Mouse (Mus musculus) NIH3T3 (cell line): ENCODE data around the gene Smim14.
A peak's percentile ranks its signal among the peaks of the same experiment; 100 is the strongest.
"Not testable (repeated sequence)": the region's sequence is repeated elsewhere in the genome, so short reads cannot be mapped to it uniquely, and the experiment has no call there.

Experiments used
- DNase-seq: peaks from one replicate; pipeline ENCODE4 v3.0.0-alpha.2; 2012; ENCODE audit warnings: low read depth

Gene Smim14

DNA sequence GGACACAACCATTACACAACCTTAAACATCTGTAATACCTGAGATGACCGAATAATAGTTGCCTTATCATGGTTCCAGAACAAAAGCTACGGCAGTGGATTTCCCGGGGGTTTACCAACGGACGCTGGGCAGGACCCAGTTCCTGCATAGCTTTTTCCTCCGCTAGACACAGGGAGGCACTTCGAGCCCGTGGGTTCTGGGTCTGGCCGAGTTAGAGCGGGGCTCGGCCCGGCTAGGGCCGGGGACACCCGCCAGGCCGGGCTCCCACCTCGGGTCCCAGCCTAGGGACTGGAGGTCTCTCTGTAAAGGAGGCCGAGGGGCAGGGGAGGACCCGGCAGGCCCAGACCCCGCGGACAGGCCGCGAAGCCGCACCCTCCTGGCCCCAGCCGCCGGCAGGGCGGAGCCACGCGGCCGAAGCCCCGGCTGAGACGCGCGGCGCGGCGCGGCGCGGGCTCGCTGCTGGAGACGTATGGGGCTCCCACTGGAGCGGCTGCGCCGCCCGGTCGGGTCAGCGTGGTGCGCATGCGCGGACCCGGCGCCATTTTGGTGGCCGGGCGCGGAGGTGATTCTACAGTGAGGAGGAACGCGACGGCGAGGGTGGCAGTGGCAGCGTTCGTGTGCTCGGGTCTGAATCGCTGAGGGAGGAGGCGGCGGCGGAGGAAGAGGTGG lies at the start of gene Smim14, which contains the start of gene Ube2k:
Smim14 (minus strand) TSS at position 434 of the 669 bp plus-strand sequence.
Ube2k (plus strand) TSS at position 483 of the 669 bp plus-strand sequence.
- DNase-seq, result peak; percentile 98

DNA sequence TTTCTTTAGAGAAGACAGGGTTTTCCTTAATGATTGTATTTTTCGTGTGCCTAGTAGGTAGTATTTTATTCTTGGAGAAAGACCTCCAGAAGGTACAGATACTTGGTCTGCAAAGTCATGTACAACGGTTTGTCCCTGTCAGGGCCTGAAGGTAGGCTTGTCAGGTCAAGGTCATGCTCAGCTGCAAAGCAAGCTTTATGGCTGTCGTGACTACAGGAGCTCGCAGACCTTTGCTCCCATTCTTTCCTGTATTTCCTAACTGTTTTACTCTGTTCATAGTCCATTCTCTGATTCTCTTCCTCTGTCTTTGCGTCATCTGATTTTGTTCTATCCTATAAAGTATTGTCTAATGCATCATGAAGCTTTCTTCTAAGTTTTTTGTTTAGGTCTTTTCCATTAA lies 49.3 kb upstream of the Smim14 start:
- no peak for DNase-seq

DNA sequence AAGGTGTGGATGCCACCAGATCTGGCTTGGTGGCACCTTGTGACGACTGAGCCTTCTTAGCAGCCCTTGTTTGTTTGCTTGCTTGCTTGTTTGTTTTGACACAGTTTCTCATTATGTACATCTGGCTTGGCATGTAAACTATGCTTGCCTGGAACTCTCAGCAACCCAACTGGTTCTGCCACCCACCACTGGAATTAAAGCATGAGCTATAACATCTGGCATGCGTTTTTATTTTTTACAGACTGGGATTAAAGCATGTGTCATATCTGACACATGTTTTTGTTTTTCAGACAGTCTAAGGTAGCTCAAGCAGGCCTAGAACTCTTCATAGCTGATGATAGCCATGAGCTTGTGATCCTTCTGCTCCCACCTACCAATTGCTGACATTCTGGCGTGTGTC lies 41.6 kb upstream of the Smim14 start:
- DNase-seq, result peak; percentile 56

DNA sequence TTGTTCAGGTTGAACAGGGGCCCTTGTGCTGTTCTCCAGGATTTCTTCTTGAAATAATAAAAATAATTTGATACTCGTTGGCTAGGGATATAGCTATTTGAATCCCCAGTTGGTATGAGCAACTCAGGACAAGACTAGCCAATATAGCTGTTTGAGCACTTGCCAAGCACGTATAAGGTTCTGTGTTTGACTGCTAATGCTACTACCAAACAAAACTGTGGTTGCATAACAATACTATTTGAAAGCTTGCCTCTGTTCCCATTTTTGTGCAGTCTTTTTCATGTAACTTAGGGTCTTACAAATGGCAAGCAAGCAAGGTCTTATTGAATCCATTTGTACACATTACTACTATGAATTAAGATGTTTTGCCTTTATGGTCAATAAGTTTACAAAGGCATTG lies 38.9 kb upstream of the Smim14 start:
- DNase-seq, result peak; percentile 37

DNA sequence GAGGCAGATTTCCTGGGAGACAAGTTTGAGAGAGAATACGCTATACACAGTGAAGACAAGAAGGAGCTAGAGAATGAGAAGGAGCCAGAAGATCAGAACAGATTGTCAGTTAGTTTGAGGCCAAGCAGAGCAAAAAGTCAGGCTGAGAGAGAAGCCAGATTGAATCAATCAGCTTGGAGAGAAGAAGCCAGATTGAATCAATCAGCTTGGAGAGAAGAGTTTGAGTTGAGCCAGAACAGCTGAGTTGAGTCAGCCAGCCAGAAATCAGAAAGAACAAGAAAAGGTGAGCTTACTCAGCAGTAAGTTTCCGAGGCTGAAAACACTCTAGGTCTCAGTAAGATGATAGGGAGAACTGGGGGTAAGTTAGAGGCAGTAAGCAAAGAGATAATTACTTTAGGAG lies 37.9 kb upstream of the Smim14 start:
- DNase-seq, result peak; percentile 60

DNA sequence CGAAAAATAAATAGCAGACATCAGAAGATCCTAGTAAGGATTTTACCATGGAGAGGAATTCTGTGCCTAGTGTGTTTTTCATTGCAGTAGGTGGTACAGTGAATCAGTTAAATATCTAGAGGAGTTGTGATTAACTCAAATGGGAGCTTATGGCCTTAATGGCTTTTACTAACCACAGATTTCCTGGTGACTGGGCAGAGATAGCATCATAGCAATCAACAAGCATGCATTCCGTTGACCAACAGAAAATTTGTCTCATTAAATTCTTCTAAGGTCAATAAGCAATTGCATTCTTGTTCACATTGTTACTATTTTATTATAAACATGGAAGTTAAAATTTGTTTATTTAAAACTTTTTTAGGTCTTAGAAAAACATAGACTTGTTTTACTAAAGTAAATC lies 28.5 kb upstream of the Smim14 start:
- DNase-seq, result no peak

DNA sequence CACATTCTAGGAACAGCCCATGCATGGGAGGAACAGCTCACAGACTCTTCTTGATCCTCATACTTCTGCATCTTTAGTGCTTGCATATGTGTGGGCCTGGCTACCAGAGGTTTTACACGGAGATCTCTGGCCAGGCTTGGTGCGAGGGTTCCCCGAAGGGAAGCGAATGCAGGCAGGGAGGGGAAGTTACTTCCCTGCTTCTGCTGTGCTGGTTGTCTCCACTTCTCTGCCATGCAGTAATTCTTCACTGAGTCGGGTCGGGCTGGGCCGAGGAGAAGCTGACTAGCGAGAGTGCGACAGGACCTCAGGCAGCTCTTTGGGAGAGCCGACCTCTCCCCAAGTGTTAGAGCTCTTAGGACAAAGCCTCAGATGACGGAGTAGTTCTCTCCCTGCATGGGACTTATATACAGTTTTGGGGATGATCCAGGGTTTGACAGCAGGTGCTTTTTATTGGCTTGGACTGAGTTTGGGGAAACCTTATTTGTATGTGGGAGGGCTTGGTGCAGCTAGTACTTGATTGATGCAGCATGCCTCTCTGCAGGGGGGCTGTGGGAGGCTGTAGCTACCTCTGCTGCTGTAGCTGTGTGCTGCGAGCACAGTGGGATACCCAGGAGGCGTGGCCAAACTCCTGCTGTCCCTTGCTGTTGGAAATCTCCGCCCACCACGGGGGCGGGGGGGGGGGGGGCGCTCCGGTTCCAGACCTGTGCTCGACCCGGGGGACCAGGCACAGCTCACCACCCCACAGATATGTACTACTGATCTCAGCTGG lies 24.3 kb upstream of the Smim14 start:
- DNase-seq, result no peak

DNA sequence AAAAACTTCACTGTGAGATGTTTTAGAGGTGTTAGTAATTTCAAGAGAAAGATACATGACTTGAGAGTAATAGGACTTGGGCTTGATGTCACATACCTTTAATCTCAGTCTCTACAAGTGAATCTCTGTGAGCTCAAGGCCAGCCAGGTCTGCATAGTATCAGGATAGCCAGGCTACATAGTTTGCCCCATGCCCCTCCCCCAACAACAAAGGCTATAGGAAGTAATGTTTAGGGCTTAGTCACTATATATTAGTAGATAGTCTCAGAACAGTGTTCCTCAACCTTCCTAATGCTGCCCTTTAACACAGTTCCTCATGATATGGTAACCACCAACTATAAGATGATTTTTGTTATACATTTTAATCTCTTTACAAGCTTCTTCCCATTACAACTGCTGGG lies 20.1 kb upstream of the Smim14 start:
- DNase-seq, result no peak

DNA sequence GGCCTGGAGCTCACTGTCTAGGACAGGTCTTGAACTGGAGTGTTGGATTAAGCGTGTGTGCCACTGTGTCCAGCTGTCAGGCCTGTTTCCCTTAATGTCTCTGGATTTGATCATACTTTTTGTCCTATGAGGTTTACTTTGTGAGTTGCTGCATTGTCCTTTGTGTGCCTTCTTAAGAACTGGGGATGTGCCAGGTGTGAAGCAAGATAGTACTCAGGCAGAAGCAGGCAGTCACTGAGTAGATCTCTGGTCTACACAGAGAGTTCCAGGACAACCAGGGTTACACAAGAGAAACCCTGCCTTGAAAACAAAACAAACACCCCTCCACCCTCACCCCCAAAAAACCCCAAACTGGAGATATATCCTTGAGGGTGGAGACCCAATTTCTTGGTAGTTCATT lies 12.7 kb upstream of the Smim14 start:
- DNase-seq, result peak; percentile 24

DNA sequence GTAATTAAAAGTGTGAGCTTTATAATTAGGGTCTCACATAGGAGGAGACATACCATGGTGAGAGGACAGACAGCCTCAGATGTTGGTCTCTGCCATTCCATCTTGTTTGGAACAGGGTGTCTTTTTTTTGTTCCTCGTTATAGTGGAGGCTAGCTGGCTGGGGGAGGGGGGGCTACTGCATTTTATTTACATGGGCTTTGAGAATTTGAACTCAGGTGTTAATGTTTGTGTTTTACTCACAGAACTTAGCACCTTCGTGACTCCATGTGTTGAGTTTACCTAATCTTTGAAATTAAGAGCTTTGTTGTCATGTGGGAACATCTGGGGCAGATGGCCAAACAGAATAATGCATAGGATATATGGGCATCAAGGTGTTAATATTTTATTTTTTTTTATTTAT lies 7.6 kb upstream of the Smim14 start:
- no peak for DNase-seq

DNA sequence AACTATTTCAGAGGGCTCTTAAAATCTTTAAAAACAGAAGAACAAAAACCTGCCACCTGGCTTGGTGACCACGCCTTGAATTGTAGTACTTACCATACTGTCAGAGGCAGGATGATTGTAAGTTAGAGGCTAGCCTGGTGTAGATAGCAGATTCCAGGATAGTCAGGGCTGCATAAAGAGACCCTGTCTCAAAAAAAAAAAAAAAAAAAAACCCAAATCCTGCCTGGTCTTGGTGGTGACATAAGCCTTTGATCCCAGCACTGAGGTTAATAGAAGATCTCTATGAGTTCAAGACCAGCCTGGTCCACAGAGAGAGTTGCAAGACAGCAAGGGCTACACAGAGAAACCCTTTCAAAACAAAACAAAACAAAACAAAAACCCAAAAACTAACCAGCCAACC lies 6.5 kb upstream of the Smim14 start:
- DNase-seq, result no peak

DNA sequence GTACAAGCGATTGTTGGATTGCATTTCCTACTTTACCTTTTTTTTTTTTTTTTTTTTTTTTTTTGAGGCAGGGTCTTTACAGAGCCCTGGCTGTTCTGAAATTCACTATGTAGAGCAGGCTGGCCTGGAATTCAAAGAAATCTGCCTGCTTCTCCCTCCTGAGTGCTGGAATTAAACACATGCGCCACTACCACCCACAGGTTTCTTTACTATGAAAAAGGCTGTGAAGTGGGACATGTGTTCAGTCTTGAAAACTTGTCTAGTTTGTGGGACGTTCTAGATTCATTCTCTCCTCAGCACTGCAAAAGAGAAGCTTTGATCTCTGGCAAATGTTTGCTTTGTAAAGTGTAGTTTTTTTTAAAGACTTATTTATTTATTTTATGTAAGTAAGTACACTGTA lies 4.9 kb upstream of the Smim14 start:
- DNase-seq, result no peak

DNA sequence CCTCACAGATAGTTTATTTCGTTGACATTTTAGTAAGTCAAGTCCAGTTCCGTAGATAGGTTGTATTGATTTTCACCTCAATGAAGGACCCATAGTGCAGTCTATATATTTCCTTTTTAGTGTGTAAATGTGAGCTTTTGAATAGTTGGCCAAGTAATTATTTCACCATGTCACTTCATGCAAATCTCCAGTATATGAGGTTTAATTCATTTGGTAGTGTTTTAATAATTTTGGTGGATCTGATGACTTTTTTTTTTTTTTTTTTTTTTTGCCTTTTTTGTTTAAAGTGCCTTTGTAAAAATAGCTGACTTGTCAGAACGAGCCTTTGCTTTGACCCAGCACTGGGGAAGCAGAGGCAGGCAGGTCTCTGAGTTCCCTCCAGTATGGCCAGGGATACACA lies 2.8 kb upstream of the Smim14 start:
- no peak for DNase-seq

DNA sequence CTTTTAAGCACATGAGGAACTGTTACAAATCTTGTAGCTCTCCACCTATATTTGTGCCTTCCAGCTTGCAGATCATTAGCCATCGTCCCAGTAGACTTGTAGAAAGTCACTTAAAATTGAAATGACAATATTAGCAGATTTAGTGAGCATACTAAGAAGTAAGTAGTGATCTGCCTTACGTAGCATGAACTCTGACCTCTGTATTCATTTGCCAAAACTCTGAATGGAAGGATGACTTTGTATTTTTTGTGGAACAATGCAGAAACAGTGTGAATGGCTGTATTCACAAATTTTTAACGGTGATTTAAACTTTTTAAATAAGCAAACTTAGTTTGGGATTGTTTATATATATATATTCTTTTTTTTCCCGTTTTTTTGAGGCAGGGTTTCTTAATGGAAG lies 1.8 kb upstream of the Smim14 start:
- DNase-seq, result peak; percentile 21

DNA sequence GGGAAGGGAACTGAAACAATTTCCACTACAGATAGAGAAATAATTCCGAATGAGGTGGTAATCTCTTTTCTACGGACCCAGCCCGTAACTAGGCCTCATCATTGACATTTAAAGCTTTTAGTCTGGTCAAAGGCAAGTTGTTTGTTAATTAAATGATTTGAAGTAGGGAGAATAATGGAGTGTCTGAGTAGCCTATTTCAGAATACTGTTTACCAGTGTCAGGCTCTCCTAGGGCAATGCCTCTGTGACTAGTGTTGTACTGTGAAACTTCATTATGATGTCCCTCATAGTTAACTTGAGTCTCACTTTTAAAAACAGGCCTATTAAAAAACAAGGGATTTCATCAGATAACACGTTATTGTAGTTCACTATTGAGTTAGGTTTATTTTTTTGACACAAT lies 1.1 kb upstream of the Smim14 start:
- no peak for DNase-seq

DNA sequence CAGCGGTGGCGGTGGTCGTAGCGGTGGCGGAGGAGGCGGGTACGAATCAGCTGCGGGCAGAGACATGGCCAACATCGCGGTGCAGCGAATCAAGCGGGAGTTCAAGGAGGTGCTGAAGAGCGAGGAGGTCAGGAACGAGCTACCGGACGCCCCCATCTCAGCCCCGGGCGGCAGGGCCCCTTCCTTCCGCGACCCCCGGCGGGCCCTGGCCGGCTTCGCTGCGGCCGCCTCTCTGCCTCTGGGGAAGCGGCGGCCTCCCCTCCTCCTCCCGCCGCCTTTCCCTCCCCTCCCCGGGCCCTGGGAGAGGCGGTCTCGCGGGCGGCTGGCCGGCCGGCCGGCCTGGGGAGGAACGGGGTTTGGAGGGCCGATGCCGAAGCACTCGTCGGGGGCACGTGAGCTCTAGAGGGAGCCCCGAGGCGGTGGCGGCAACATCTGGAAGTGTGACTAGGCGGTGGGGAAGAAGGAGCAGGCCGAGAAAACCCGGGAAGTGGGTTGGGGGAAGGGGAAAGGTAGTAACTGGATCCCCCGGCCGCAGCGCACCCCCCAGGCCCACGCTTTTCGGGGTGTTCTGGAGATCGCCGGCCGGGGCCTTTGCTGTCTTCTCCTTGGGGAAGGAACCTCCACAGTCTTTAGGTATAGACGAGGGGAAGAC lies 562 bp upstream of the Smim14 start:
- peak; percentile 83 for DNase-seq

DNA sequence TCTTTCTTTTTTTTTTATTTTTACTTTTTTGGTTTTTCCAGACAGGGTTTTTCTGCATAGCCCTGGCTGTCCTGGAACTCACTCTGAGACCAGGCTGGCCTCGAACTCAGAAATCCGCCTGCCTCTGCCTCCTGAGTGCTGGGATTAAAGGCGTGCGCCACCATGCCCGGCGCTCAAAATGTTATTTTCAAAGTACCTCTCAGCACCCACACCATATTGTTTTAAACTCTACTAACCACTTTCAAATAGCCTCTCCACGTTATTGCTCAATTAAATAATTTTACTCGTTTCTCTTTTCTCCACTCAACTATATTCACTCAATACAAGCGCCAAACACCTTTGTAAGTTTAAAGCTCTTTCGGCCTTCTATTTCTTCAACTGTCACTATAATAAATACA lies 917 bp downstream of the Smim14 start:
- not testable (repeated sequence) for DNase-seq

DNA sequence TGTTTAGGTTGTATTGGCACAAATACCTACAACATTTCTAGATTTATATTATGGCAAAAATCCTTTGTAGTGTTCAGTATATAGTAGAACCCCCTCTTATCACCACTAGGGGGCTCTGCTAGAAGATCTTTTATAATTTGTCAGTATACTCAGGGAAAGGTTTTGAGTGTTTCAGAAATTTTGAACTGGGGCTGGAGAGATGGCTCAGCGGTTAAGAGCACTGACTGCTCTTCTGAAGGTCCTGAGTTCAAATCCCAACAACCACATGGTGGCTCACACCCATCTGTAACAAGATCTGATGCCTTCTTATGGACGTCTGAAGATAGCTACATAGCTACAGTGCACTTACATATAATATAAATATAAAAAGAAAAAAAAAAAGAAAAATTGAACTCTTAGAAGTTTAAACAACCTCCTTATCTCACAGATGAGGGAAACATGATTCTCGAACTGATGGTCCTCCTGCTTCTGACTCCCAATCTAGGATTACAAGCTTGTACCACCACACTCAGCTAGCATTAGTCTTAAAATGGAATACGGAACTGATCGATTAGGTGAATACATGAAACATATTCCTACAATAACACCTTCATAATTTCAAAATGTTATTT lies 1.4 kb downstream of the Smim14 start:
- peak; percentile 78 for DNase-seq

DNA sequence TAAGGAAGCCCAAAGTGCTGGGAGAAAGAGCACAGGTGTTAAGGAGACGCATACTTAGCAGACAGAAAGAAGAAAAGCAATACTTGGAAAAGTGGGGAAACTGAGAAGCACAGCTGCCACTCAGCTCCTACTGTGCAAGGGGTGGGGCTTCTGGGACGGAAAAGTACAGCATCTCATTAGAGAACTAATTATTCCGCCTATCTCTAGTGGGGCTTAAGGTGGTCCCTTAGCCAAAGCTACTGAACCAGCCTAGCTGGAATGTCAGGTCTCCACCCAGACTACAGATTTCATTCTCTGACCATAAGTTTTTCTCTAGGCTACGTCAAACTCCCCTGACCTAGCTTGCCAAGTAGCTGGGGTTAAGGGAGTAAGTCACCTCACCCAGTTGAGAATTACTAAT lies 2.5 kb downstream of the Smim14 start:
- DNase-seq, result no peak

DNA sequence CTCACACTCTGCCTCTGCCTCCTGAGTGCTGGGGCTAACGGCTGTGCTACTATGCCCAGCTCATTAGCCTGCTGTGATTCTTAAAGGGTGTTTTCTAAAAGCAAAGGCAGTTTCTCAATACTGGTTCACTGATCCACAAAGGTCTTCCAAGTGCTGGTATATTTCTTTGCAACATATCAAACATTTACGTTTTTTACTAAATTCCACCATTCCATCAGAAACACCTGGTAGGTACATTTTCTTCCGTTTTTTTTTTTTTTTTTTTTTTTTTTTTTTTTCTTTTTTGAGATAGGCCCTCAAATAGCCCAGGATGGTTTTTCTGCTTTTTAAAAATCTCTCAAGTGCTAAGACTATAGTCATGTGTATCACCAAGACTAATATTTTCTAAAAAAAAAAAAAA lies 5.7 kb downstream of the Smim14 start:
- DNase-seq, result no peak

DNA sequence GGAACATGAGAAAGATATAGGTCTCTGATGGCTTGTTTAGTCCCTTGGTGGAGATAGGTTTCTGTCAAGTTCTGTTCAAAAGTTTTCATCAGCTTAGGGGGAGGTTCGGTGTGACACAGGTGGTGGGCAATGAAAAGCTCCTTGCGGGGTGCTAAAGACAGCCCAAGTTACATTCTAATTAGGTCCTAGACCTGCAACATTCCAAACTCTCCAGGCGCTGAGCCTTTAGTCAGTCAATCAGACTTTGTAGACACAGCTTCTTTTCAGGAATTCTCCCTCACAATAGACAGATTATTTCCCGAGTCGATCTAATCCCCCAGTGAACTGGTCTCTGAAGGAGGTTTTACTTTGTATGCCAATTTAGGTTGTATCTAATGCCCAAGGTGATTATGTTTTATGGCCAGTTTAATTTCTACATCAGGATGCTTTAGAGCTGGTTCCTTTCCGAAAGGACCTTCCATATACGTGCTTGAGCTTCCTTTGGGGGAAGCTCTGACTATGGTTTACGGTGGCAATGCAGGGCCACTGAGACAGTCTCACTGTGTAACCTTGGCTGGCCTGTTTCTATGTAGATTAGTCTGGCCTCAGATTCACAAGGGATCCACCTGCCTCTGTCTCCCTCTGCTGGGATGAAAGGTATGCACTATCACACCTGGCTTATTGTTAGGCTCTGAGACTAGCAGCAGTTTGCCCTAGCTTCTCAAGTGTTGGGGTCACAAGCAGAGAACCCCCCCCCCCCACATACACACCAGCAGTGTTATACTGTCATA lies 11.1 kb downstream of the Smim14 start:
- peak; percentile 24 for DNase-seq

DNA sequence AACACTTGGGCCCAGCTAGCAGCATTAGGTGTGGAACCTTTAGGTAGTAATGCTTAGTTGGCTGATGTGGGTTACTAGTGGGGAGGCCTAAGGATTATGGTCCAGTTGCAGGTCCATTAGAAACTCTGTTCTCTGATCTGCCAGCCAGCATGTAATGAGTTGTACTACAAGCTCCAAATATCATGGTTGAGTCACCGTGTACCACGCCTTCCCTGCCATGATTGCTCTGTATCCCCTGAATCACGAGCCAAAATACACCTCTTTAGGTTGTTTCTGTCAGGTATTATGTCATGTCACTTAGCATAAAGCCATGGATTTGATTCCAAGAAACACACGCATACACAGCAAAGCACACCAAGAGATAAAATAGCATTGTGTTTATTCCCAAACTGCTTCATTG lies 12.2 kb downstream of the Smim14 start:
- peak; percentile 20 for DNase-seq
